Mouse (Mus musculus): Measurements from ENCODE around the gene Syde1. TPM values are rescaled to one million over a fixed set of nuclear protein-coding genes. Genes with fewer than 3 reads are reported as not detected.

The Syde1 gene
- total and polyA plus RNA-seq, 3 experiments = 0.01 TPM; not detected in 2

GRCm38 (mm10) chr10:78594566-78594965, 2.8 kb upstream of the Syde1 start:
- H3K27me3 ChIP-seq (ENCODE audit: control insufficient read depth in 1 of 2, insufficient read depth in 2 of 2, low read length in 2 of 2) = peaks cover 0 to 3% of the 10 kb centered on the region in 2 experiments; a peak in 3 of 4 replicates
- no peaks in the 10 kb centered on the region for H3K79me2 ChIP-seq (ENCODE audit: control insufficient read depth, insufficient read depth, low read length, poor library complexity)
- no peak overlapping the region for H3K9ac ChIP-seq (ENCODE audit: control insufficient read depth, low read depth, low read length, poor library complexity, severe bottlenecking)
- no peaks in the 10 kb centered on the region for H3K36me3 ChIP-seq (ENCODE audit: control insufficient read depth in 1 of 2, insufficient read depth in 2 of 2, low read length in 2 of 2)
- no peak for DNase-seq (ENCODE audit: low read depth, low spot score)
- H3K9me3 ChIP-seq (replicated peaks; ENCODE audit: insufficient read depth, low read length) = no peaks in the 10 kb centered on the region
- TF ChIP-seq MAX (IDR thresholded peaks at IDR 0.05; ENCODE audit: low read length) (no peak), ETS1 (IDR thresholded peaks at IDR 0.05; ENCODE audit: low read depth, low read length) (no peak), SIN3A (IDR thresholded peaks at IDR 0.05; ENCODE audit: low read length) (no peak), MAZ (IDR thresholded peaks at IDR 0.05; ENCODE audit: low read depth, low read length) (no peak), POLR2AphosphoS2 (IDR thresholded peaks at IDR 0.05; ENCODE audit: low read length) (no peak), MYC (IDR thresholded peaks at IDR 0.05; ENCODE audit: low read depth, low read length) (no peak), EP300 (IDR thresholded peaks at IDR 0.05; ENCODE audit: low read depth in 1 of 2, low read length in 2 of 2) (no peak), TCF12 (IDR thresholded peaks at IDR 0.05; ENCODE audit: low read depth, low read length) (no peak), SMC3 (IDR thresholded peaks at IDR 0.05; ENCODE audit: low read depth, low read length) (no peak), MXI1 (IDR thresholded peaks at IDR 0.05; ENCODE audit: low read depth, low read length) (no peak)
- no peaks in the 10 kb centered on the region for H3K4me1 ChIP-seq (ENCODE audit: control insufficient read depth in 1 of 2, insufficient read depth in 2 of 2, low read length in 2 of 2)
- H3K4me3 ChIP-seq (ENCODE audit: control insufficient read depth in 1 of 2, insufficient read depth in 1 of 2, low read depth in 2 of 2, low read length in 2 of 2) = no peak overlapping the region
- no peak overlapping the region for H3K27ac ChIP-seq (ENCODE audit: control insufficient read depth, low read depth, low read length)

- peaks cover 0 to 3% of the 10 kb centered on the region in 2 experiments; a peak in 3 of 4 replicates for H3K27me3 ChIP-seq (ENCODE audit: control insufficient read depth in 1 of 2, insufficient read depth in 2 of 2, low read length in 2 of 2)
- TF ChIP-seq SMC3 (IDR thresholded peaks at IDR 0.05; ENCODE audit: low read depth, low read length) (no peak), ZNF384 (IDR thresholded peaks at IDR 0.05; ENCODE audit: low read depth, low read length) (no peak), ZMIZ1 (IDR thresholded peaks at IDR 0.05; ENCODE audit: low read depth, low read length) (no peak), NELFE (IDR thresholded peaks at IDR 0.05; ENCODE audit: low read depth, low read length) (no peak), RAD21 (IDR thresholded peaks at IDR 0.05; ENCODE audit: low read depth, low read length) (no peak)
Measured at GRCm38 (mm10) chr10:78594157-78594556, 2.4 kb upstream of the Syde1 start.

GRCm38 (mm10) chr10:78593736-78594135, 2.0 kb upstream of the Syde1 start:
- Histone ChIP-seq H3K36me3 (ENCODE audit: control insufficient read depth in 1 of 2, insufficient read depth in 2 of 2, low read length in 2 of 2) (no peaks in the 10 kb centered on the region), H3K27ac (ENCODE audit: control insufficient read depth, low read depth, low read length) (no peak overlapping the region), H3K27me3 (ENCODE audit: control insufficient read depth in 1 of 2, insufficient read depth in 2 of 2, low read length in 2 of 2) (peaks cover 0 to 3% of the 10 kb centered on the region in 2 experiments; a peak in 3 of 4 replicates), H3K9me3 (replicated peaks; ENCODE audit: insufficient read depth, low read length) (no peaks in the 10 kb centered on the region), H3K79me2 (ENCODE audit: control insufficient read depth, insufficient read depth, low read length, poor library complexity) (no peaks in the 10 kb centered on the region), H3K9ac (ENCODE audit: control insufficient read depth, low read depth, low read length, poor library complexity, severe bottlenecking) (no peak overlapping the region), H3K4me1 (ENCODE audit: control insufficient read depth in 1 of 2, insufficient read depth in 2 of 2, low read length in 2 of 2) (no peaks in the 10 kb centered on the region), H3K4me3 (ENCODE audit: control insufficient read depth in 1 of 2, insufficient read depth in 1 of 2, low read depth in 2 of 2, low read length in 2 of 2) (no peak overlapping the region)
- DNase-seq (ENCODE audit: low read depth, low spot score) = no peak
- TF ChIP-seq MYB (IDR thresholded peaks at IDR 0.05; ENCODE audit: low read depth, low read length) (no peak), CHD1 (IDR thresholded peaks at IDR 0.05; ENCODE audit: low read depth, low read length) (no peak), TAL1 (IDR thresholded peaks at IDR 0.05; ENCODE audit: low read length) (no peak), ZC3H11A (IDR thresholded peaks at IDR 0.05; ENCODE audit: low read depth, low read length) (no peak), RCOR1 (IDR thresholded peaks at IDR 0.05; ENCODE audit: low read depth, low read length) (no peak), UBTF (IDR thresholded peaks at IDR 0.05; ENCODE audit: borderline replicate concordance, insufficient read depth, low read depth, low read length) (no peak), SIN3A (IDR thresholded peaks at IDR 0.05; ENCODE audit: low read length) (no peak), ZMIZ1 (IDR thresholded peaks at IDR 0.05; ENCODE audit: low read depth, low read length) (no peak), ELF1 (IDR thresholded peaks at IDR 0.05; ENCODE audit: low read depth, low read length) (no peak), POLR2AphosphoS2 (IDR thresholded peaks at IDR 0.05; ENCODE audit: low read length) (no peak), MAFK (IDR thresholded peaks at IDR 0.05; ENCODE audit: borderline replicate concordance, low read depth, low read length) (no peak), USF2 (IDR thresholded peaks at IDR 0.05; ENCODE audit: borderline replicate concordance in 1 of 2, insufficient read depth in 1 of 2, low read depth in 1 of 2, low read length in 2 of 2) (no peak), NELFE (IDR thresholded peaks at IDR 0.05; ENCODE audit: low read depth, low read length) (no peak), MYC (IDR thresholded peaks at IDR 0.05; ENCODE audit: low read depth, low read length) (no peak), HCFC1 (IDR thresholded peaks at IDR 0.05; ENCODE audit: low read depth, low read length) (no peak), POLR2A (IDR thresholded peaks at IDR 0.05; ENCODE audit: control insufficient read depth in 1 of 2, insufficient read depth in 1 of 2, low read depth in 1 of 2, low read length in 2 of 2, poor library complexity in 1 of 2) (no peak)

More at GRCm38 (mm10) chr10:78594157-78594556, 2.4 kb upstream of the Syde1 start:
- no peaks in the 10 kb centered on the region for H3K9me3 ChIP-seq (replicated peaks; ENCODE audit: insufficient read depth, low read length)
- no peak for DNase-seq (ENCODE audit: low read depth, low spot score)
- H3K79me2 ChIP-seq (ENCODE audit: control insufficient read depth, insufficient read depth, low read length, poor library complexity) = no peaks in the 10 kb centered on the region
- no peak overlapping the region for H3K27ac ChIP-seq (ENCODE audit: control insufficient read depth, low read depth, low read length)
- no peak overlapping the region for H3K9ac ChIP-seq (ENCODE audit: control insufficient read depth, low read depth, low read length, poor library complexity, severe bottlenecking)
- no peaks in the 10 kb centered on the region for H3K4me1 ChIP-seq (ENCODE audit: control insufficient read depth in 1 of 2, insufficient read depth in 2 of 2, low read length in 2 of 2)
- no peak overlapping the region for H3K4me3 ChIP-seq (ENCODE audit: control insufficient read depth in 1 of 2, insufficient read depth in 1 of 2, low read depth in 2 of 2, low read length in 2 of 2)
- no peaks in the 10 kb centered on the region for H3K36me3 ChIP-seq (ENCODE audit: control insufficient read depth in 1 of 2, insufficient read depth in 2 of 2, low read length in 2 of 2)

Measured in MEL (cell line).